Mouse (Mus musculus) monocyte, adult 59 days (primary cell): Measurements from ENCODE around the gene Snx6. TPM values are rescaled to one million over a fixed set of nuclear protein-coding genes. Genes with fewer than 3 reads are reported as not detected.

Experiments used
- total RNA-seq, 2 experiments: library from RNA; stranded (reverse); gene quantifications; one replicate each; pipeline ENCODE4 v1.2.4; 2023

Snx6 gene
- total RNA-seq: 10 to 100 TPM; 60.2 to 63.7 TPM

GRCm38 (mm10) chr12:54795153-54795998 is at the start of gene Snx6:
TSS of gene Snx6 (minus strand) at chr12:54795703.

Other genes starting within 250 kb of the Snx6 start
- 10 to 100 TPM; 30.1 to 38.5 TPM for gene Sptssa, start 139.1 kb downstream of the Snx6 start, total RNA-seq
- gene Eapp, start 99.8 kb downstream of the Snx6 start, total RNA-seq: 10 to 100 TPM; 30.2 to 36.1 TPM
- gene Cfl2, start 67.2 kb upstream of the Snx6 start, total RNA-seq: 10 to 100 TPM; 29.2 to 29.9 TPM
- gene Gm20403, start 190.8 kb upstream of the Snx6 start, total RNA-seq: not detected
- 100 to 1,000 TPM; 133 to 137 TPM for gene Baz1a, start 218.6 kb upstream of the Snx6 start, total RNA-seq